Mouse (Mus musculus) stomach, postnatal 0 days (tissue): Measurements from ENCODE around the gene Alg3.

Experiments used
- CTCF ChIP-seq: IDR thresholded peaks from 2 replicates; pipeline ENCODE4 v1.5.1; 2016; ENCODE audit warnings: antibody characterized with exemption, low read depth, mild to moderate bottlenecking, moderate library complexity
- EP300 ChIP-seq: optimal IDR thresholded peaks from 2 replicates; pipeline ENCODE3; 2016; ENCODE audit warnings: antibody characterized with exemption

DNA sequence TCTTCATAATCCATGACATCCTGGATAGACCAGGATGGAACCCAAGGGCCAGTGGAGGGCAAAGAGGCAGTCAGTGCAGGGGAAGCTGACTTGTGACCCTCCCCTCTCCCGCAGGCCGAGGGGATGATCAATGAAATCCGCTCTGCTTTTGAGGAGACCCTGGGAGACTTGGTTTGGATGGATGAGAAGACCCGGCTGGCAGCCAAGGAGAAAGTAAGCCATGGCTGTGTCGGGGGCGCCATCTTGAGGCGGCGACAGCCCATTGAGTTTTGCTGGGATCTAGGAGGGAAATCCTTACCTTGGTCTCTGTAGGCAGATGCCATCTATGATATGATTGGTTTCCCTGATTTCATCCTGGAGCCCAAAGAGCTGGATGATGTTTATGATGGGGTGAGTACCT is 30.6 kb upstream of the Alg3 start:
- TF ChIP-seq EP300 (no peak), CTCF (peak; percentile 90)
